Mouse (Mus musculus): ENCODE results near the gene Btrc. TPM values are rescaled to one million over a fixed set of nuclear protein-coding genes. Genes with fewer than 3 reads are reported as not detected.
"Not testable (repeated sequence)": the region's sequence is repeated elsewhere in the genome, so short reads cannot be mapped to it uniquely, and the experiment has no call there.

The Btrc gene
- polyA plus RNA-seq (2012; ENCODE audit: insufficient read depth, insufficient read length, missing spikeins) = 14.0 and 16.7 TPM in 2 replicates

GRCm38 (mm10) chr19:45363384-45363926, at the start of gene Btrc:
Btrc (plus strand) TSS chr19:45363734.
- H3K4me3 ChIP-seq (ENCODE audit: insufficient read depth, low read length) = peak within 1 kb of the TSS; percentile 96
- H3K27ac ChIP-seq (ENCODE audit: insufficient read depth, low read depth, low read length) = peak within 1 kb of the TSS; percentile 34; the same call in 1 of the 2 replicates
- TF ChIP-seq CTCF (IDR thresholded peaks at IDR 0.05; ENCODE audit: low read depth, low read length) (no peak), POLR2A (IDR thresholded peaks at IDR 0.05; ENCODE audit: borderline replicate concordance, low read depth, low read length) (no peak; the same call in 1 of the 2 replicates)
- H3K4me1 ChIP-seq (ENCODE audit: control insufficient read depth, insufficient read depth, low read length) = peaks cover 5% of the 10 kb centered on the region

- no peak for TF ChIP-seq CTCF (IDR thresholded peaks at IDR 0.05; ENCODE audit: low read depth, low read length)
- TF ChIP-seq POLR2A (IDR thresholded peaks at IDR 0.05; ENCODE audit: borderline replicate concordance, low read depth, low read length) = no peak
Observed at GRCm38 (mm10) chr19:45317473-45317882, 46.1 kb upstream of the Btrc start.

GRCm38 (mm10) chr19:45321062-45321461, 42.5 kb upstream of the Btrc start:
- TF ChIP-seq CTCF (IDR thresholded peaks at IDR 0.05; ENCODE audit: low read depth, low read length) (no peak), POLR2A (IDR thresholded peaks at IDR 0.05; ENCODE audit: borderline replicate concordance, low read depth, low read length) (no peak)
- Histone ChIP-seq H3K4me1 (ENCODE audit: control insufficient read depth, insufficient read depth, low read length) (peaks cover 14% of the 10 kb centered on the region), H3K4me3 (ENCODE audit: insufficient read depth, low read length) (no peak overlapping the region), H3K27ac (ENCODE audit: insufficient read depth, low read depth, low read length) (no peak overlapping the region)

More at GRCm38 (mm10) chr19:45317473-45317882, 46.1 kb upstream of the Btrc start:
- H3K4me3 ChIP-seq (ENCODE audit: insufficient read depth, low read length) = no peak overlapping the region
- H3K4me1 ChIP-seq (ENCODE audit: control insufficient read depth, insufficient read depth, low read length) = peaks cover 10% of the 10 kb centered on the region
- H3K27ac ChIP-seq (ENCODE audit: insufficient read depth, low read depth, low read length) = no peak overlapping the region

DNA sequence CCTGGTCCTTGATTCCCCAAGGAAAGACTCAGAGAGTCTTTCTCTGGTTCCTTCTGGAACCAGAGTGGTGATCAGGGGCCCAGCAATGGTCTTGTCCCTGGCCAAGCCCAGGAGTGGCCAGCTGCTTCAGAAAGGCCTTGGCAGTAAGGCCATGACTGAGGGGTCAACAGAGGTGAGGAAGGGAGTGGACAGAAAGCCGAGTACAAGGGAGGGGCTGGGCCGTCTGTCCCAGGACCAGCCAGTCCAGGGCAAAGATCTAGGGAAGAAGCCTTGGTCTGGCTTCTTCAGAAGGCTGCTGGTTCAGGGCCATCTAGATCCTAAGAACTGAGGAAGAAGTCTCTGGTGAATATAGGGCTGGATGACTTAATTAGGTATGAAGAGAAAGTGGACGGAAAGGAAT, 34.5 kb upstream of the Btrc start:
- H3K4me3 ChIP-seq (ENCODE audit: insufficient read depth, low read length) = no peak overlapping the region
- H3K27ac ChIP-seq (ENCODE audit: insufficient read depth, low read depth, low read length) = no peak overlapping the region
- H3K4me1 ChIP-seq (ENCODE audit: control insufficient read depth, insufficient read depth, low read length) = peaks cover 9% of the 10 kb centered on the region
- TF ChIP-seq POLR2A (IDR thresholded peaks at IDR 0.05; ENCODE audit: borderline replicate concordance, low read depth, low read length) (no peak), CTCF (IDR thresholded peaks at IDR 0.05; ENCODE audit: low read depth, low read length) (no peak)

DNA sequence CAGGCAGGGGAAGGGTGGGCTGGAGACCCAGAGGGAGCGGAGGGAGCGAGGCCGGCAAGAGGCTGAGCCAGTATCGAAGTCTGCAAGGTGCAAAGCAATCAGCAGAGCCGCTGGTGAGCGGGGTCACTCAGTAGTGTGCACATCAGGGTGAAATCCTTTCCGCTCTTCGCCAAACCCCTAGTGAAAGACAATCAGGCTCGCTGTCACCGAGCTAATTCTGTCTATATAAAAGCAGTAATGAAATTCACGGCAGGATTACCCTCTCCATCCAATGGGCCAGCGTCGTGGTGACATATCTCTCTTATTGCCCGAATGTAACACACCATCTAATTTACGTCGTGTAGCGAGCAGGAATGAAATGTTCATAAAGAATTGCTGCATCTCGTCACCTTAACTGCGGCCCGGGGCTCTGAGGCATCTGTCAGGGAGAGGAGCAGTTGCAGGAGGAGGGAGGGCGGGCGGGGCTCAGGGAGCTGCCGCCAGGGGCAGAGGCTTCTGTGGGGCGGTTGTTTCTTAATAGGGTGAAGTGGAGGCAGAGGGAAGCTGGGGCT, 33.7 kb upstream of the Btrc start:
- H3K4me1 ChIP-seq (ENCODE audit: control insufficient read depth, insufficient read depth, low read length) = peaks cover 9% of the 10 kb centered on the region
- no peak for TF ChIP-seq POLR2A (IDR thresholded peaks at IDR 0.05; ENCODE audit: borderline replicate concordance, low read depth, low read length)
- no peak for TF ChIP-seq CTCF (IDR thresholded peaks at IDR 0.05; ENCODE audit: low read depth, low read length)

DNA sequence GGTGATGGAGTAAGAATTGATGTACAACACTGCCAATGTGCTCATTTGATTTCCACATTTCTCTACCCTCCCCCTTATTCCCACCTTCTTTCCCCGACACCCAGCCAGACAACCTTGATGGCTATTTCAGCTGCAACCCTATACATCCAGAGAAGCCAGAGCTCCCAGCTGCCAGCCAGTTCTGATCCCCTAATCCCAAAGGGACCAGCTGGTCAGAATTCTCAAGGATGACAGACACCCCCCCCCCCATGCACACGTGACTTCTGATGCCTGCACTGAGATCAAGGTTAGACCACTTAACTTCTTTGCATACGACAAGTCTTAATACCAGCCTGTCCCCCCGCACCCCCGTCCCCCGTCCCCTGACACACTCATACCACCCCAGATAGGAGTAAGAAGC, 26.8 kb upstream of the Btrc start:
- TF ChIP-seq POLR2A (IDR thresholded peaks at IDR 0.05; ENCODE audit: borderline replicate concordance, low read depth, low read length) (no peak), CTCF (IDR thresholded peaks at IDR 0.05; ENCODE audit: low read depth, low read length) (no peak)
- Histone ChIP-seq H3K4me1 (ENCODE audit: control insufficient read depth, insufficient read depth, low read length) (no peaks in the 10 kb centered on the region), H3K27ac (ENCODE audit: insufficient read depth, low read depth, low read length) (no peak overlapping the region), H3K4me3 (ENCODE audit: insufficient read depth, low read length) (no peak overlapping the region)

More for the DNA sequence above, 33.7 kb upstream of the Btrc start:
- Histone ChIP-seq H3K27ac (ENCODE audit: insufficient read depth, low read depth, low read length) (no peak overlapping the region), H3K4me3 (ENCODE audit: insufficient read depth, low read length) (no peak overlapping the region)

GRCm38 (mm10) chr19:45338182-45338581, 25.4 kb upstream of the Btrc start:
- no peak overlapping the region for H3K4me3 ChIP-seq (ENCODE audit: insufficient read depth, low read length)
- H3K27ac ChIP-seq (ENCODE audit: insufficient read depth, low read depth, low read length) = no peak overlapping the region
- H3K4me1 ChIP-seq (ENCODE audit: control insufficient read depth, insufficient read depth, low read length) = no peaks in the 10 kb centered on the region
- no peak for TF ChIP-seq CTCF (IDR thresholded peaks at IDR 0.05; ENCODE audit: low read depth, low read length)
- no peak for TF ChIP-seq POLR2A (IDR thresholded peaks at IDR 0.05; ENCODE audit: borderline replicate concordance, low read depth, low read length)

DNA sequence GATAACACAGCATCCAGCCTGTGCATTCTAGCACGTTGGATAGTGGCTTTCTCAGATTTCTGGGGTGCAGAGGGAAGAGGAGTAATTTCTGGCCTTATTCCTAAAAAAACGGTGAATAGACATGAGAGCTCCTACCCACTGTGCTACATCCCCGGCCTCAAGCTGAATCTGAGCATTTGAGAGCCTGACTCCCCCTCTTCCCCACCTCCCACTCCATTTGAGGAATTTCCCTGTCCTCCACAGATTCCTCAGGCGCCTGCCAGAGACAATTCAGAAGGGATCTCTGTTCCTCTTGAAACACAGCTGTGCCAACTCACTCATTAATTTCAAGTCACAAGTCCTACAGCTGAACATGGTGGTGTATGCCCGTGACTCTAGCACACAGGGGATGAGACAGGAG, 19.6 kb upstream of the Btrc start:
- no peaks in the 10 kb centered on the region for H3K4me1 ChIP-seq (ENCODE audit: control insufficient read depth, insufficient read depth, low read length)
- TF ChIP-seq POLR2A (IDR thresholded peaks at IDR 0.05; ENCODE audit: borderline replicate concordance, low read depth, low read length) (no peak), CTCF (IDR thresholded peaks at IDR 0.05; ENCODE audit: low read depth, low read length) (no peak)
- H3K27ac ChIP-seq (ENCODE audit: insufficient read depth, low read depth, low read length) = no peak overlapping the region
- H3K4me3 ChIP-seq (ENCODE audit: insufficient read depth, low read length) = no peak overlapping the region

DNA sequence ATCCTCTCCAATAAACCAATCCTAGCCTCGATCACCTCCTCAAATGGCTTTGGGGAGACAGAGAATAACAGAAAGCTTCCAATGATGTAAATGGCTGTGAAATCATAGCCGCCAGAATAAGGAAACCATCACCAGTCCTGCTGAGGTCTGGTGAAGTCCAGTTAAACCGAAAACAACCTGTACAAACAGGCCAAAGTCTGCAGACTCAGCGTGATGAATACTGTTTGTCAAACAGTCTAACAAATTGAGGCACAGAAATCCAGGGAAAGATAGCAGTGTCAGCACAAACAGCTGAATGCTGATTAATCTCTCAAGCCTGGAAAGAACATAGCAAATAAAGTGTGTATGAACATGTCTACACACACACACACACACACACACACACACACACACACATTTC, 15.3 kb upstream of the Btrc start:
- no peak overlapping the region for H3K27ac ChIP-seq (ENCODE audit: insufficient read depth, low read depth, low read length)
- peaks cover 2% of the 10 kb centered on the region; the same call in 1 of the 2 replicates for H3K4me1 ChIP-seq (ENCODE audit: control insufficient read depth, insufficient read depth, low read length)
- TF ChIP-seq POLR2A (IDR thresholded peaks at IDR 0.05; ENCODE audit: borderline replicate concordance, low read depth, low read length) (no peak), CTCF (IDR thresholded peaks at IDR 0.05; ENCODE audit: low read depth, low read length) (no peak)

GRCm38 (mm10) chr19:45350456-45350855, 13.1 kb upstream of the Btrc start:
- TF ChIP-seq CTCF (IDR thresholded peaks at IDR 0.05; ENCODE audit: low read depth, low read length) (no peak), POLR2A (IDR thresholded peaks at IDR 0.05; ENCODE audit: borderline replicate concordance, low read depth, low read length) (no peak)
- H3K27ac ChIP-seq (ENCODE audit: insufficient read depth, low read depth, low read length) = no peak overlapping the region
- peaks cover 2% of the 10 kb centered on the region; the same call in 1 of the 2 replicates for H3K4me1 ChIP-seq (ENCODE audit: control insufficient read depth, insufficient read depth, low read length)
- H3K4me3 ChIP-seq (ENCODE audit: insufficient read depth, low read length) = no peak overlapping the region

More for the DNA sequence above, 15.3 kb upstream of the Btrc start:
- no peak overlapping the region for H3K4me3 ChIP-seq (ENCODE audit: insufficient read depth, low read length)

DNA sequence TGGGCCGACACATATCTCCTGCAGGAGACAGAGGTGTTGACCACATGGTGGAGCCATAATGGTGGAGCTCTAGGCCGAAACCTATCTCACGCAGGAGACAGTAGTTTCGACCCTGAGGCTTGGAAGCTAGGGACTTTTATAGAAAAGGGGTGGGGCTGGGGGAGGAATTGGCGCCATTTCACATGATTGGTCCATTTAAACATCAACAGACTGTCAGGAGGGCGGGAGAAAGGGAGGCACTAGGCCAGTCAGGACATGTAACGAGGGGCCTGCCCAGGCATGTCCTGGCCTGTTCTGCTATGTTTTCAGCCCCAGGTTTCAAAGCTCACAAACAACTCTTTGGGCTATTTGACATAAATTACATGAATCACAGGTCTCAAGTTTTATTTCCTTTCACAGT, 10.8 kb upstream of the Btrc start:
- H3K4me3 ChIP-seq (ENCODE audit: insufficient read depth, low read length); H3K27ac ChIP-seq (ENCODE audit: insufficient read depth, low read depth, low read length); H3K4me1 ChIP-seq (ENCODE audit: control insufficient read depth, insufficient read depth, low read length): not testable (repeated sequence)
